Mouse (Mus musculus) stomach, postnatal 0 days (tissue): Measurements from ENCODE around the gene Egln2.

Experiments used
- CTCF ChIP-seq: IDR thresholded peaks from 2 replicates; pipeline ENCODE4 v1.5.1; 2016; ENCODE audit warnings: antibody characterized with exemption, low read depth, mild to moderate bottlenecking, moderate library complexity
- EP300 ChIP-seq: optimal IDR thresholded peaks from 2 replicates; pipeline ENCODE3; 2016; ENCODE audit warnings: antibody characterized with exemption

GRCm38 (mm10) chr7:27136410-27136996 lies 30.1 kb downstream of the Egln2 start:
- peak; percentile 13 for TF ChIP-seq EP300
- no peak for TF ChIP-seq CTCF
